Mouse (Mus musculus) T-helper 1 cell (primary cell): Measurements from ENCODE around the gene Krcc1.

Experiments used
- in situ Hi-C: fragments of 300-600 bp; cut with MboI, MseI; formaldehyde crosslinking; loops from one replicate; pipeline ENCODE4 v1.15.1; 2025; ENCODE audit warnings: high pct_unique_total_duplicates

Krcc1 gene

DNA sequence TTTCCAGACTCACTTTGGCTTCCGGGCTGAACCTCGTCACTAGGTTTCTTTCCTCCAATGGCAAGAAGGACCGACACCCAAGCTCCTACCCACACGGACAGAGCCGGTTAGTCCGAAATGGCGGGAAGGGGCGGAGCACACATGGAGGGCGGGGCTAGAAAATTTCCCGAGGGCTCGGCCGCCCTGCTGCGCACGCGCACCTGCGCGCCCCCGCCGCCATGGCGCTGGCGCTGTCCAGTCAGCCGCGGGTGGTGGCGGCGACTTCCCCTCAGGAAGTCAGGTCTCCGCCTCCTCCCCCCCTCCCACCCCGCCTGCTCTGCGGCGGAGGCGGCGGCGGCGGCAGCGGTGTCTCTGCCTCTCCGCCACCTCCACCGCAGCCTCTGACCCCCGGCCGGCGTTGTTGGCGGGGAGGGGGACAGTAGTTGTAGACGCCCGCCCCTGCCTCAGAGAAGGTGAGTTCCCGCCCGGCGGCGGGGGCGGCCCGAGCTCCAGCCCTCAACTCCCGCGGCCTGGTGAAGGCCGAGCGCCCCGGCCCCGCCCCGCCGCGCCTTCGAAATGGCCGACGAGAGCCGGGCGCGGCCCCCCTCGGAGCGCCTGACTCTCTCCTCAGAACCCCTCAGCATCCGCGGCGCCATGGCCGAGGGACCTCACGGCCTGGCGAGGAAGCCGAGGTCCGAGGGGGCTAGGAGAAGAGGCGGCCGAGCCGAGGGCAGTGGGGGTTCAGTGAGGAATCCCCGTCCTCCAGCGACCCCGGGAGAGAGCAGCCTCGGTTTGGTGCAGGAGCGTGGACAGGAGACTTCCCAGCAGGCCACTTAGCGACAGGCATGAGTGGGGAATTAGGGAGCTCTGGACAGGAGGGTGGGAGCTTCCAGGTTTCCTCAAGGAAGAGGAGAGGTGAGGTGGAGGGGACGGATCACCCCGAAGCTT, at the start of gene Krcc1:
Gene Krcc1 (plus strand): TSS at position 289 of the 927 bp plus-strand sequence.
- in situ Hi-C loops = no loop called here

DNA sequence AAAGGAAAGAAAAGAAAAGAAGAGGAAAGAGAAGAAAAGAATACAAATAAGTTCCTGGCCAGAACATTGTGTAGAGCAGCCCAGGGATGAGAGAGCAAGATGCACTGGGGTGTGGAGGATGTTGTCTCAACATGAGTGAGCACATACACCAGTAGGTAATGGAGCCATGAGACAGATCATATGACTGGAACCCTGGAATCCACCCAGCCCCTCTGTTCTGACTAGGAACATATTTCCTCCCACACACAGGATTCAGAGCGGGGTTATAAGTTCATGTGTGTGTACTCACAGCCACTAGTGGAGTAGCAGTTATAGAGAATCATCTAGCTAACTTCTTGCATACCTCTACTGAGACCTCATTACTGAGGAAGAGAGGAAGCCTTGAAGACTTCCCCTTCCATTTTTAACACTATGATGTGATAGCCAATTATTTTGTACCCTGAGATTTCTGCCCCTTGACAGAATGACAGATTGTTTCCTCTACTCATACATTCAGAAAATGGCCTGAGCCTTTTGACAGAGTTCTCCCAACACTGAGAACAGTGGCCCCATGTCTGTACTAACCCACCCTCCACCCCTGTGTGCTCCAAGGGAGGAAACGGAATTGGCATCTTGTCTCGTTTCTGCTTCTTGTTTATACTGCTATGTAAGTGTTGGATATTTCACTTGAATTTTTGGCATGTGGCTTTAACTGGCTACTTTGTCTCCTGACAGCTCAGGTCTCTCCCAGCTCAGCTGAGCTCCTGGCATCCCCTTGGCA, 47.1 kb upstream of the Krcc1 start:
- in situ Hi-C loops = no loop called here

DNA sequence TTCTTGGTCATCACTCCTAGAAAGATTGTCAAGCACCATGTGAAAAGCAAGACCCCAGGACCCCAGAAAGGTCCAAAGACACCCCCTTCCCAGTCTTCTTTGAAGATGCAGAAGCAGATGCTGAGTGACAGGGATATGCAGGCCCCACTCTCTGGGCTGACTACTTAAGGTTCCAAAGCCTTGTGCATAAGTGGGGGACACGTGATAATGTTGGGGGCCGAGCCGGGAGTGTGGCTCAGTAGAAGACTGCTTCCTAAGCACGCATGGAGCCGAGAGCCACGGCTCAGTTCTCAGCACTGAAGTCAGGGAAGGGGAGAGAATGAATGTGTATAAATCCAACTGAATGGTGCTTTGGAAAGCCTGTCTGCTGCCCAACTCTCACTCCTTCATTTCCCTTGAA, 44.9 kb upstream of the Krcc1 start:
- in situ Hi-C loops = no loop called here

DNA sequence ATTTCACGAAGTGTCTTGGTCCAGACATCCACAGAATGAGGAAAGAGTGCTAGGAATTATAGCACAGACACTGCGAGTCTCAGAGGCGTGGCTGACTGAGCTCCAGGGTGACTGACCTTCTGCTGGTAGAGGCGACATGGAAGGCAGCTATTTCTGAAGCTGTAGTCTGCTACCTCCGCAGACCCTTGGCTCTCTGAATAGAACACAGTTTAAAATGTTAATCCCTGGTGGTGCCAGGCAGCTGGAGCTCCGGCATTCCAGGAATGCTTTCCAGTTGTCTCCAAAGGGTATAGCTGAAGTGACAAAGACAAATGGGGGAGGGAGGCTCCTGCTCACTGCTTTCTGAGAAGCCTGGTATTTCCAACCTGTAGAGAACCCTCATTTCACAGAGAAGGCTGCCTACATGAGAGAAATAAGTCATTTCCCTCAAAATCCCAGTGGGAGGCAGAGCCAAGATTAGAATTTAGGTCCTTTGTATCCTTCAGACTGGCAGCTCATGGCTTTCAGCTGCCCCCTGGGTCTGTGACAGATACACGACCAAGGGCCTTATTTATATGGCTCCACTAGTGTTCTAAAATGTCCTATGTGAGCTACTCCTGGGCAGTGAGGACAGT, 44.2 kb upstream of the Krcc1 start:
- in situ Hi-C loops = no loop called here

DNA sequence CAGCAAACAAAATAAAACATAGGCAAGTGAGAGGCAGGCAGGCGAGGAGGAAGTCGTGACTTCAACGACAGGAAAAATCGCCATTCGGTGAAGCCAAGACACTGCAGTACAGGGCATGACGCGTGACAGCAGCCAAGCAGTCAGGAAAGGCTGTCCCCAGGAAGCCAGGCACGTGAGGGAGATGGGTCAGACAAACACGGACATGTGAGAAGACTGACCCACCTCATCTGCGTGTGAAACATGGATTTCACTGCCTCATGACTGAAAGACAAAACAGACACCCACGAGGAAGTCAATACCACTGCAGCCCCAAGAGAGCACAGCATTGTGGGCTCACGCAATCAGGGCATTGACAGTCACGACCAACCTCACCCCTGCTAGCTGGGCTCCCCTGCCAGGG, 36.4 kb upstream of the Krcc1 start:
- in situ Hi-C loops = no loop called here

DNA sequence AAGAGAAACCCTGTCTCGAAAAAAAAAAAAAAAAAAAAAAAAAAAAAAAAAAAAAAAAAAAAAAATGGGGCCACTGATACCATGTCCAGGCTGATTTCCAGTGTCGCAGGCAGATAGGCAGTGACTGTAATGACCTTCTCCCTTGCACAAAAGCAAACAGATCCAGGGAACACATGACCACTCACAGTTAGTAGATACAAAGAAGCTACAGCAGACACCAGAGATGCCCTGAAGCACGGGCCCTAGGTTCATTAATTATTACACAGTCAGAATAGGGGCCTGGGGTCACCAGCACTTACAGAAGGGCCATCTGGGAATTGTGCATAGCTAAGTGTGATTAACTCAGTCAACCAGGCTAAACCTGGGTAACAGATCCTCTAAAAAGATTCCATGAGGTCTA, 35.5 kb upstream of the Krcc1 start:
- in situ Hi-C loops = no loop called here

DNA sequence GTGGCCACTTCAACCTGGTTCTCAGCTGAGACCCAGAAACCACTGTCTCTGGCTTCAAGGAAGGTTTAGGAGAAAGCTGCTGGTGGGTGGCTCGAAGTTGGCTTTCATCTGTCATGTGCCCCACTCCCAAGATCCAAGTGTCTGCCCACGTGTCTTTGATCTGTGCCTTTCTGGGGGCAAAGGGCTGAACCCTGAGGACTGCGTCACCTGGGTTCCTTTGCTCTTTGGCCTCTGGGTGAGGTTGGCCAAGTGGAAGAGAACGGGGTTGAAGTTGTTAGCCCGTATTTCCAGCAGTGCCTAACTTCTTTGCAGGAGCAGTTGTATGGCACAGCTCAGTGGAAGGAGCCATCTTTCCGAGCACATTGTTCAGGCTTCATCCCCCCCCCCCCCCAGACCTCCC, 35.0 kb upstream of the Krcc1 start:
- in situ Hi-C loops = no loop called here

DNA sequence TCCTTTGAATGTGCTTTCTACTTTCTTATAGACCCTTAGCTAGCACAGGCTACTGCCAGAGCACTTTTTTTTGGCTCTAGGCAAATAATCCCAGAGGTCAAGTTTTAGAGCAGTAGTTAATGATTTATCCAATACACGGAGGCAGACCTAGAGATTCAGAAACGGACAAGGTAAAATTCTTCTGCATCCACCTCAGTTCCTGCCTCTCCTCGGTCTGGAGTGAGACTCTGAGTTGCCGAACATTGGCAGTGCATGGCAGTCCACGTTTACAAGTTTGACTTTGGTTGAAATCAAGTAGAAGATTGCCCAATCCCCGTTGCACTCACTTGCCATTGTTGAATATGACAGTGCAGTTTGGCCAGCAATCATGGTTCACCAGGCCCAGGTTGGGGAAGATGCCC, 34.4 kb upstream of the Krcc1 start:
- in situ Hi-C loops = no loop called here

DNA sequence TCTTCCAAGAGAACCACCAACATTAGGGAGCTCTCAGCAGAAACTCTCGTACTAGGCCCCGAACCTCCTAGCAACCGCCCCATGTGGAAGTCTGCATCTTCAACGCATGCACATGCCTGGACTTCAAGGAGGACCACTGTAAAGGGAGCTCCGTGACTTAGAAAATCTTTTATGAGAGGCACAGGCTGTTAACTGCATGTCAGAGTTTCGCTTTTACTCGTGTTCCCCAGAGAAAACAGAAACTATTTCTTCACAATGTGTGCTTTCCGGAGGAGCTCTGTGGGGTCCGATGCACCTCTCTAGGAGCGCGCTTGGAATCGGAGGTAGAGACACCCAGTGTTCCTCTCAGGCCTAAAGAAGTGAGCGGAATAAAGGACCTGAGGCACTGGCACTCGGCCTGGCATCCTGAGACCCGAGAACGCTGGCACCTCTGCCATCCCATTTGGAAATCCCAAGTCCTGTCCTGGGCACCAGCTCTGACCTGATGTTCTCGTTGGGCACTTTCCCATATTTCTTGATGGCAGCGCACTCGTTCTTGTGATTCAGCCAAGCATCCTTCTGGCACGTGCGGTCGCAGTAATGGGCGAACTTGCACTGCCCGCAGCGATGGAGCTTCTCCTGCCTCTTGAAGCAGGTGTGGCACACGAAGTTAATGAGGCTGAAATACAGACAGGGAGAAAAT, 32.3 kb upstream of the Krcc1 start:
- in situ Hi-C loops = no loop called here

DNA sequence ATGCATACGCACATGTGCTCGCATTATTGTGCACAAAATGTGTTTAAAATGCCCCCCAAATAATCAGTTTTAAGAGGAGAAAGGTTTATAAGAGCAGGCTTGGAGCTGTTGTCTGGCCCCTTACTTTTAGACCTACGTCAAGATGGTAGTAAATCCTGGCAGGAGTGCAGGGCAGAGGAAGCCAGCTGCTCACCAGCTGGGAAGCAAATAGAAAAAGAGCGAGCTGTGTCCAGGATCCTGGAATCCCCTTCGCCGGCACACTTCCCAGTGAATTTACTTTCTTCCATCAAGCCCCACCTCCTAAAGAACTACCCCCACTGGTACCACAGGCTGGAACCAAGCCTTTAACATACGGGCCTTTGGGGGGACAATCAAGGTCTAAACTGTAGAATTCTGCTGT, 30.6 kb upstream of the Krcc1 start:
- in situ Hi-C loops = no loop called here

DNA sequence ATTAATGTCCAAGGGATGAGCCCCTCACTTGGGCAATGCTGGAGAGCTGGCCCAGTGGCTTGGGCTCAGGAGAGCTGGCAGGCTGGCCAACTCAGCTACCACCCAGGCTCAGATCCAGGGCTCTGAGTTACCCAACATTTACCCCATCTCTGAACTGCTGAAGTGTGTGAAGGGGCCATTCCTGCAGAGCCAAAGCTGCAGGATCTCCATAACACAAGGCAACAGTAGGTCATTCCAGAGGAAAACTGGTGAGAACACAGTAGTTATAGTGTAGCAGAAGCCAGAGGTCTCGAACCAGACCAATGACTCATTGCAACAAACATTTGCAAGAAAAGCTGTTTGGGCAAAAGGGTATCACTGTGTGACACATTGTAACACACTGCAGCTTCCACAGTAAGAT, 28.7 kb upstream of the Krcc1 start:
- in situ Hi-C loops = no loop called here

DNA sequence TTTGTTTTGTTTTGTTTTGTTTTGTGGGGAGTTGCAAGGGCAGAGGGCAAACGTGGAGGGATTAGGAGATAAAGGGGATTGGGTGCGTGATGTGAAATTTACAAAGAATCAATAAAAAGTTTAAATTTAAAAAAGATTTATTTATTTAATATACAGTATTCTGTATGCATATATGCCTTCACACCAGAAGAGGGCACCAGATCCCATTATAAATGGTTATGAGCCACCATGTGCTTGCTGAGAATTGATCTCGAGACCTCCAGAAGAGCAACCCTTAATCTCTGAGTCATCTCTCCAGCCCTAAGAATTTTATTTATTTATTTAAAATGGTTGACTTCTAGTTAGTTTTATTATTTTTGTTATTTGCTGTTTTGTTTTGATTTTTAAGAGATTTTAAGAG, 28.2 kb upstream of the Krcc1 start:
- in situ Hi-C loops = no loop called here

DNA sequence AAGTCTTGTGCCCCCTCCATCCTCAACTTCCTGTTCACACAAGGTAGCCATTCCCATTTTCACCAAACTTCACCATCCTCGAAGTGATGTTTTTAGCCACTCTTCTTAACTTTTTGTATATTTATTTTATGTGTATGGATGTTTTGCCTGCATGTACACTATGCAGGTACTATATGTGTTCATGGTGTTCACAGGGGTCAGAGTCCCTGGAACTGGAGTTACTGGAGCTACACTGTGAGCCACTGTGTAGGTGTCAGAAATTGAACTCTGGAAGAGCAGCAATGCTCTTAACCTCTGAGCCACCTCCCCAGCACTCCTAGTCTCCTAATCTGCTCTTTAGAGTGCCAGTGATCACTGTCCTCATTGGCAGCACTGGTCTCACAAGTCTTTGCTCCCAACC, 23.1 kb upstream of the Krcc1 start:
- in situ Hi-C loops = no loop called here

DNA sequence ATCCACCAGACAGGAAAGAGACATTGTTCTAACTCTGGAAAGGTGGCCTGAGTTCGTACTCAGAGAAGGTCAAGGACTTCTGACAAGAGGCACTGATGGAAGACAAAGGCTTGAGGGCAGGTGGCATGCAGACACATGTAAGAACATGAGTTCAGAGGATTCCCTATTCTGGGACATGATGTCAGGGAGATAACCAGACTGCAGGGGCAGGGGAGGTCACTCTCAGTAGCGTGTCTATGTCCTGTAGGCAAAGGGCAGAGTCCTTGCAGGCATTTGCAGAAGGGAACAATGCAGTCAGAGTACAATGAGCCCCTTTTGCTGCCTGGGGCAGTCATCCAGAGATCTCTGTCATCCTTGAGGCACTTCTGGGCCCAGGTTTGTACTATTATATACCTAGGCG, 21.9 kb upstream of the Krcc1 start:
- in situ Hi-C loops = no loop called here

DNA sequence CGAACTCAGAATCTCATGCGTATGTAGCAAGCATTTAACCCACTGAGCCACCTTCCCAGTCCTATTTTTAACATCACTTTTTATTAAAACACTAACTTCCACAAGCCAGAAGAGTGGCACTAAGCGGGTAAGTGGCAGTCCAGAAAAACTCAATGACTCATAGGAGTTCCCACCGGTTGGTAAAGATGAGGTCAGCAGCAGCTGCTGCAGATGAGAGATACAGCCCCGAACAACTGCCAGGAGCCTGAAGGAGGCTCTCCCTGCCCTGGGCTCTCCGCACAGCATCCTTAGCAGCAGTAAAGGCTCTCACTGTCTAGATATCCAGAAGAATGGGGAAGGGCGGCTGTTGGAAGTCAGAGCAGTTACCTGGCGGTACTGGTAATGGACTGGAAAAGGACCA, 20.5 kb upstream of the Krcc1 start:
- in situ Hi-C loops = no loop called here

DNA sequence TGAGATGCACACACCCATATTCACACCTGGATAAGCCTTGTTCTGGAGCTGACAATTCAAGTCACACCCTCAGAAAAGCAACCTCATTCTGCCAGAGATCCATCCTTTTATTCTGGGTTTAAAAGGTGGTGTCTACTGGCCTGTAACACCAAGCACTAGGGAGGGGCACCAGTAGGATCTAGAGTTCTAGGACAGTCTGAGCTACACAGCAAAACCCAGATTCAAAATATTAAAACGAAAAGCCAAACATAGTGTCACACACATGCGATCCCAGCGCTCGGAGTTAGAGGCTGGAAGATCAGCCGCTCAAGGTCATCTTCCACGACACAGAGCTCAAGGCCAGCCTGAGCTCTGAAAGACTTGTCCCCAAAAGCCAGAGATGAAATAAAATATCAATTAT, 17.0 kb upstream of the Krcc1 start:
- in situ Hi-C loops = no loop called here

DNA sequence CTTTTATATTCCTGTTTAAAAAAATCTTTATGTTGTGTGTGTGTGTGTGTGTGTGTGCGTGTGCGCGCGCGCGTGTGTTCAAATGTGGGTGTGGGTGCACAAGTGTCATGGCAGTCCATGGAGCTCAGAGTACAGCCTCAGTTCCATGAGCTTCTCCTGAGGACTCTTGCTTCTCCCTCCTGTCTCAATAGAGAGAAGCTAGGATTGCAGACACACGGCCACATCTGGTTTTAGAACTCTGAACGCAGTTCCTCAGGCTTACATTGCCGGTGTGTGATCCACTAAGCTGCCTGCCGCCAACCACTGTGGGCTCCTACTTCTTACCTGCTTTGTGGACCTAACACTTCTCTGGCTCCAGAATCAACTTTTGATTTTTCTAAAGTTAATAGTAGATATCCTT, 15.3 kb upstream of the Krcc1 start:
- in situ Hi-C loops = no loop called here

DNA sequence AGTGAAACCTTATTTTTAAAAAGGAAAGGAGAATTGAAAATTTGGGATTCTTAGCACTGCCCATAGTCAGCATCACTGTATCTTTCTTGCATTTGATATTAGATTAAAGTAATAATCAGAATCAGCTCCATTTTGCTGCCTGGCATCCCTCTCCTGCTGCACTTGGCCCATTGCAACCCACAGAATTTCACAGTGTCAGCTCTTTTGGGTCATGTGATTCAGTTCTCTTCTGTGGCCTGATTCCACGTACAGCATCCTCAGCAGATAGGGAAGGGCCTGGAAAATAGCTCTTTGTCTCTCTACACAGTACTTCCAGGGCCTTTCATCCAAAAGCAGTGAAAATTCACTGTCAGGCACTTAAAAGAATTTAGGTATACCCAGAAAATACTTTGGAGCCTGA, 14.1 kb upstream of the Krcc1 start:
- in situ Hi-C loops = no loop called here

DNA sequence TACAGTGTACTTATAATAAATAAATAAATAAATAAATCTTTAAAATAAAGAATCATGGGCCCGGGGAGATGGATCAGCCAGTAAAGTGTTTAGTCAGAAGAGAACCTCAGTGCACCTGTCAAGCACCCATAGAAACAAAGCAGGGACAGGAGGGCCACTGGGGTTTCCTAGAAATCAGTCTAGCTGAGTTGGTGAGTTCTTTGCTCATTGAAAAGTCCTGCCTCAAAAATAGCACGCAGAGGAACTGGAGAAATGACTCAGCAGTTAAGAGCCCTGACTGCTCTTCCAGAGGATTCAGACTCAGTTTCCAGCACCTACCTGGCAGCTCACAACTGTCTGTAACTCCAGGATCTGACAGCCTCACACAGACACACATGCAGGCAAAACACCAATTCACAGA, 12.9 kb upstream of the Krcc1 start:
- in situ Hi-C loops = no loop called here

DNA sequence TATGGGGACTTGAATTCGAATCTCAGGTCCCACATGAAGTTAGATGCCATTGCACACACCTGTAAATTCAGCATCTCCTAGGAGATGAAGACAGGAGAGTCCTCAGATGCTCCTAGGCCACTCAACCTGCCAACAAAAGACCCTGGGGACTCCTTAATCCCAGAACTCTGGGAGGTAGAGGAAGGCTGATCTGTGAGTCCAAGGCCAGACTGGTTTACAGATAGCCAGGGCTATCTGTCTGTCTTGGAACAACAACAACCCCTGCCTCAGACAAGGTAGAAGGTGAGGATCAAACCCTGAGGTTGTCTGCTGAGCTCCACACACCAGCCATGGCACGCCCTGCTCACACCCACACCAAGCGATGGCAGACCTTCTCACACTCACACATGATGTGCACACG, 12.3 kb upstream of the Krcc1 start:
- in situ Hi-C loops = no loop called here

DNA sequence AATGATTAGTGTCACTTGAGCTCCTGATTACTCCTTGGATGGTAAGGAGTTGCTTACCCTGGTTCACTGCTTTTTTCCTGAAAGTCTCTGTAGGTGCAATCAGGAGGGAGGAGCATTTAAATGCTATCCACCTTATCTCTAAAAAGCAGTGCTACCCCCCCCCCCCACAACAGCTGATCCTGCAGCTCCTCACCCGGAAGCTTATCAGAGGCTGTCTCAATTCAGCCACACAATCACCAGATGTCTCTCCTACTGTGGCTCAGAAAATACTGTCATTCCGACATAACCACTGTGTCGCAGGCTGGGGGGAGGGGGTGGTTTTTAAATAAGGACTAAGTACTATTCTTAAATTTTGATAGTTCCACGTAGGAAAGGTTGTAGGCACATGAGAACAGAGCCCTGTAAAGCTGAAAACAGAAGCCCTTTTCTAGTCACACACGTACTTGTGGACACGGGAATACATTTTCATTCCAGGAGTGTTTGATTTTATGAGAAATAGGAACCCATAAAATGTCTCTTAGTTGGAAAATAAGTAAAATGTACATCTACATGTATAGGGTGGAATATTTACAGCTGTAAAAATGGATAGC, 11.3 kb upstream of the Krcc1 start:
- in situ Hi-C loops = no loop called here

DNA sequence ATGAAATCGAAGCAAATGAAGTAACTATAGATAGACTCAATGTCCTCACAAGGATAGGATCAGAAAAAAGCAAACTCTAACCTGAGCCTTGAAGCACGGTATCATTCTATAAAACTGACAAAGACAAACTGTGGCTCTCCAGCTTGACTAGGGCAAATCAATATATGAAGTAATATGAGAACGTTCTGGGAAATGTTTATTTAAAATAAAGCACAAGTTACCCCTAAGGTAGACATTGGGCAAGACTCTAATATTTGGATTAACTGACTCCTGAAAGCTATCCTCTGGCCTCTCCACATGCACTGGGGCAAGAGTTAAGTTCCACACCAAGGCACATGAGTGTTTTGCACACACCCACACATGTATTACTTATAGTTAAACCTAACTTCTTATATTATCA, 10.4 kb upstream of the Krcc1 start:
- in situ Hi-C loops = no loop called here
